Mouse (Mus musculus) megakaryocyte, embryonic 14.5 days (primary cell): Measurements from ENCODE around the gene Nbeal2. TPM values are rescaled to one million over a fixed set of nuclear protein-coding genes. Genes with fewer than 3 reads are reported as not detected.

Experiments
- H3K27me3 ChIP-seq: replicated peaks from 2 replicates; pipeline ENCODE3; 2012; ENCODE audit warnings: inconsistent platforms
- H3K36me3 ChIP-seq: replicated peaks from 2 replicates; pipeline ENCODE3; 2012; ENCODE audit warnings: low read length, inconsistent platforms, mixed read lengths
- H3K4me1 ChIP-seq: 2 replicates; pipeline ENCODE4 v1.6.1; 2012; ENCODE audit warnings: inconsistent platforms
- H3K4me3 ChIP-seq: replicated peaks from 2 replicates; pipeline ENCODE3; 2012; ENCODE audit warnings: moderate library complexity, mild to moderate bottlenecking, inconsistent platforms
- H3K9me3 ChIP-seq: 2 replicates; pipeline ENCODE4 v1.6.1; 2012; ENCODE audit warnings: inconsistent platforms
- FLI1 ChIP-seq: IDR thresholded peaks from 2 replicates; pipeline ENCODE4 v1.6.1; 2012; ENCODE audit warnings: low read length, inconsistent platforms, mixed read lengths
- GATA1 ChIP-seq: IDR thresholded peaks from 3 replicates; pipeline ENCODE4 v1.6.1; 2012; ENCODE audit warnings: mixed read lengths, low read length, inconsistent platforms, borderline replicate concordance
- polyA plus RNA-seq: library from polyadenylated mRNA; stranded (reverse); fragments of >175 nt; gene quantifications from 2 replicates; pipeline ENCODE4 v1.2.3, GENCODE M21; 2012; ENCODE audit warnings: low replicate concordance; ENCODE audit not compliant: insufficient read depth

Gene Nbeal2
- polyA plus RNA-seq, 1 experiment: 106 TPM

DNA sequence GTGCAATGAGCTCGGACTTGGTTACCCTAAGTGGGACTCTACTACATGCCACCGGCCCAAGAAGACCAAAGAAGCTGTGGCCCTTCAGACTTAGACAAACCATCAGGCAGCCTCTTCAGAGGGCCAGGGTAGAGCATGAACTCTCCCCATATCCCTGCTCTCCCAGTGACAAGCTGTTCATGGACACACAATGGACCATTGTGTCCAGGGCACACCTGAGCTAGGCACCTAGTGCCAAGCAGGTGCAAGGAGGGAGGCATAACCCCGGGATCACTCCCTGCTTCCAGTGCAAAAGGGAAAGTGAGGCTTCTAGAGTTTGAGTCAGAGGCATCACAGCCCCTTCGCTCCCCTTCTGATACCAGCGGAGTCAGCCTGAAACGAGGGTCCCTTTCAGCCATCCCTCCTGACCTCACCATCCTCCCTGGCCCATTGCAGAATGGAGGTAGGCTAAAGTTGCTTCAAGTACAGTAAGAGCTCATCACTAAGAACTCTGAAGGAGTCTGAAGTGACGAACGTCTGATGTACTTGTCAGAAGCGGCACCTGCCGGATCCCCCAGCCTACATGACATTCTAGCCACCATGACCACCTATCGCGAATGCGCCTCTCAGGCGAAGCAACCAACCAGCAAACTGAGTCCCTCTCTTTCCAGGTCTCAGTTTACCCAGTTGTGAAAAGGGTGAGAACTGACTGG lies 852 bp downstream of the Nbeal2 start:
- H3K27me3 ChIP-seq: no peaks in the 10 kb centered on the region
- peaks cover 78% of the 10 kb centered on the region for H3K4me1 ChIP-seq
- H3K36me3 ChIP-seq: peaks cover 41% of the 10 kb centered on the region
- peak overlapping the region; percentile 98 for H3K4me3 ChIP-seq
- TF ChIP-seq FLI1: no peak
- TF ChIP-seq GATA1: no peak
- no peaks in the 10 kb centered on the region for H3K9me3 ChIP-seq

GRCm38 (mm10) chr9:110651931-110652722 lies 1.8 kb downstream of the Nbeal2 start:
- Histone ChIP-seq H3K27me3 (no peaks in the 10 kb centered on the region), H3K9me3 (no peaks in the 10 kb centered on the region), H3K4me3 (peak overlapping the region; percentile 98), H3K36me3 (peaks cover 47% of the 10 kb centered on the region), H3K4me1 (peaks cover 82% of the 10 kb centered on the region)
- no peak for TF ChIP-seq FLI1
- no peak for TF ChIP-seq GATA1

DNA sequence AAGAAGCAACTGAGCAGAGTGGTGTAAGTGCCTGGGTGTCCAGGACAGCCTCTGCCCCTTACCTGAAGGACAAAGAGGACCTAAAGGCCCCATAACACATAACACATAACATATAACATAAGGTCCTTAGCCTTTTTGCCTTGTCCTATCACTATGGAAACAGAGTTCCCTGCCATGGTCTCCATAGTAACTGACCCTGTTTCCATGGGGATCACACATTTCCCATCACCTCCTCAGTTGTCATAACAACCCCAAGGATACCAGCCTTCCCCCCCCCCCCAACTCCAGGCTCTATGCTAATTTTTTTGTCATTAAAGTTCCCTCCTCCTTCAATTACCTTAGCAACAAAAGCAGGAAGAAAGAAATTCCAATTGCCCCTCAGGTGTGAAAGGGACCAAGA lies 4.2 kb downstream of the Nbeal2 start:
- H3K27me3 ChIP-seq: no peaks in the 10 kb centered on the region
- no peak for TF ChIP-seq GATA1
- peaks cover 91% of the 10 kb centered on the region for H3K4me1 ChIP-seq
- peak overlapping the region; percentile 80 for H3K4me3 ChIP-seq
- H3K36me3 ChIP-seq: peaks cover 68% of the 10 kb centered on the region
- H3K9me3 ChIP-seq: no peaks in the 10 kb centered on the region

DNA sequence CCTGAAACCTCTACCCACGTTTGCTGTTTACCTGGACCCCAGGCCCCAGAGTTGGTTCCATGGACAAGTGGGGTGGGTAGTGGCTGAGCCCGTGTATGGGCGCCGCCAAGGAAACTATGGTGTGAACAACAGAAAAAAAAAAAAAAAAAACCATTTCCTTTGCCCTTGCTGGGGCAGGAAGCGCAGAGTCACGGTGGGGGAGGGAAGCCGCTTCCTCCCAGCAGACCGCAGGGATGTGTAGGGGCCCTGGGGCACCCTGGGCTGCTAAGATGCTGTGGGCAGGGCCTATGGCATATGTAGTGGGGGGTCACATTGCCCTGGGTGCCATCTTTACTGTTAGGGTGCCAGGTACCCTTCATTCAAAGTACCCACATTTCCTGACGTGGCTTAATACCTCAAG lies 8.7 kb downstream of the Nbeal2 start:
- Histone ChIP-seq H3K9me3 (no peaks in the 10 kb centered on the region), H3K4me3 (peak overlapping the region; percentile 93), H3K27me3 (no peaks in the 10 kb centered on the region), H3K4me1 (peaks cover 100% of the 10 kb centered on the region), H3K36me3 (peaks cover 97% of the 10 kb centered on the region)
- TF ChIP-seq GATA1 (no peak), FLI1 (peak; percentile 84)

DNA sequence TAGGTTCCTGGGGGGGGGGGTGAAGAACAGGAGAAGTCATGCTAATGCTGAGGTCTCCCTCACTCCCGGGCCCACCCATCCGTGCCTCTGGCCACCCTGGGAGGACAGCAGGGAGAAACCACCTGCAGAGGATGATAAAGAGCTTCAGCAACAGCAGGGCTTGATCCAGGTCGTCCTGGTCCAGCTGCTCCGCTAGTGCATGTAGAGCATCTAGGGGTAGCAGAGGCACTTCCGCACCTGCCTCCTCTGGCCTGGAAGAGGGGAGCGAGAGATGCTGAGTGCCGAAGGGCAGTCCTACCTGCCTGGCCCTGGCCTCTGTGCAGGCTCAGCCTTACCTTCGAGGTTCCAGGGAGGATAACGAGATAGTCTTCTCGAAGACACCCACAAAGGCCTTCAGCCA lies 9.7 kb downstream of the Nbeal2 start:
- peak overlapping the region; percentile 93 for H3K4me3 ChIP-seq
- no peaks in the 10 kb centered on the region for H3K9me3 ChIP-seq
- H3K27me3 ChIP-seq: no peaks in the 10 kb centered on the region
- peaks cover 97% of the 10 kb centered on the region for H3K36me3 ChIP-seq
- peaks cover 100% of the 10 kb centered on the region for H3K4me1 ChIP-seq
- TF ChIP-seq FLI1: no peak
- TF ChIP-seq GATA1: no peak

- Histone ChIP-seq H3K9me3 (no peaks in the 10 kb centered on the region), H3K4me1 (peaks cover 100% of the 10 kb centered on the region), H3K4me3 (peak overlapping the region; percentile 93), H3K36me3 (peaks cover 97% of the 10 kb centered on the region), H3K27me3 (no peaks in the 10 kb centered on the region)
- TF ChIP-seq FLI1: no peak
- TF ChIP-seq GATA1: no peak
Observed at GRCm38 (mm10) chr9:110643787-110644186, 10.2 kb downstream of the Nbeal2 start.

- Histone ChIP-seq H3K4me3 (peak overlapping the region; percentile 93), H3K36me3 (peaks cover 97% of the 10 kb centered on the region), H3K4me1 (peaks cover 100% of the 10 kb centered on the region), H3K9me3 (no peaks in the 10 kb centered on the region), H3K27me3 (no peaks in the 10 kb centered on the region)
- TF ChIP-seq GATA1: no peak
- TF ChIP-seq FLI1: no peak
Observed at GRCm38 (mm10) chr9:110642812-110643524, 11.0 kb downstream of the Nbeal2 start.

GRCm38 (mm10) chr9:110641006-110641405 lies 13.0 kb downstream of the Nbeal2 start:
- Histone ChIP-seq H3K4me1 (peaks cover 100% of the 10 kb centered on the region), H3K4me3 (no peak overlapping the region), H3K27me3 (no peaks in the 10 kb centered on the region), H3K36me3 (peaks cover 97% of the 10 kb centered on the region), H3K9me3 (no peaks in the 10 kb centered on the region)
- TF ChIP-seq GATA1 (no peak), FLI1 (no peak)

GRCm38 (mm10) chr9:110638611-110639021 lies 15.3 kb downstream of the Nbeal2 start:
- Histone ChIP-seq H3K9me3 (no peaks in the 10 kb centered on the region), H3K36me3 (peaks cover 100% of the 10 kb centered on the region), H3K27me3 (no peaks in the 10 kb centered on the region), H3K4me1 (peaks cover 100% of the 10 kb centered on the region), H3K4me3 (peak overlapping the region; percentile 46)
- TF ChIP-seq GATA1 (no peak), FLI1 (no peak)

DNA sequence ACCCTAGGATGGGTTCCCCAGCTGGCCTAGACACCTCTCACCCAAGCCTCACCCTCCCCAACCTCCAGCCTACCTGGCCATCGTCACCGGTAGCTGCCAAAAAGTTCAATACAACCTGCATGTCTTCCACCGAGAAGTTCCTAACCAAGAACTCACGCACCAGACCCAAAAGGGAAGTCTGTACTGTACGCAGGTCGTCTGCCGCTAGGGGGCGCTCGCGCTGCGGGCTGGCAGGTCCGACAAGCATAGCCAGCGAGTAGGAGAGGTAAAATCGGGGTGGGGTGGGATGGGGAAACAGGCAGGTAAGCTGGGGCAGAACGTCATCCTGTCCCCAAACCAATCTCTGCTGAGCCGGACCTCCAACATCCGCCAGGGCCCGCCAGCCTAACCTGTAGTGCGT lies 18.7 kb downstream of the Nbeal2 start:
- Histone ChIP-seq H3K9me3 (no peaks in the 10 kb centered on the region), H3K4me3 (no peak overlapping the region), H3K36me3 (peaks cover 100% of the 10 kb centered on the region), H3K4me1 (peaks cover 92% of the 10 kb centered on the region), H3K27me3 (no peaks in the 10 kb centered on the region)
- TF ChIP-seq GATA1 (no peak), FLI1 (no peak)
